Mouse (Mus musculus) cerebellum, adult 11-12 months (tissue): ENCODE measurements around the gene Cutal.

Experiments
- DNase-seq: peaks from one replicate; pipeline ENCODE4 v3.0.0; 2022

The Cutal gene

DNA sequence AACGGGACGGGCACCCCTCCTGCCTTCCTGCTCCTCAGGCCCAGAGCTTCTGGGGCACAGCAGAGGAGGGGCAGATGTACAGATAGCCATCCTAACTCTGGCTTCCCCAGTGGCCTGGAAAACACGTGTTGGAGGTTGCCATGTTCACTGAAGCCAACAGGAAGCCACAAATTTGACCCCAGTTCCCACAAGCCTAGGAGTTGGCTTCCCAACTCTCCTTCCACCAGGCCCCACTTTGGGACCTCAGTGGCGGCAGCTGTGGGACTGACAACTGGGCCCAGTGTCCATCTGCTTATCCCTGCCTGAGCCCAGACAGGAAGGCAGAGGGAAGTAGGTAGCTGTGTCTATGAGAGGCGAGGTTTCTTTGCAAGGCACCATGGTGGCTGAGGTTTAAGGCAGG lies 19.8 kb downstream of the Cutal start:
- DNase-seq, result no peak

DNA sequence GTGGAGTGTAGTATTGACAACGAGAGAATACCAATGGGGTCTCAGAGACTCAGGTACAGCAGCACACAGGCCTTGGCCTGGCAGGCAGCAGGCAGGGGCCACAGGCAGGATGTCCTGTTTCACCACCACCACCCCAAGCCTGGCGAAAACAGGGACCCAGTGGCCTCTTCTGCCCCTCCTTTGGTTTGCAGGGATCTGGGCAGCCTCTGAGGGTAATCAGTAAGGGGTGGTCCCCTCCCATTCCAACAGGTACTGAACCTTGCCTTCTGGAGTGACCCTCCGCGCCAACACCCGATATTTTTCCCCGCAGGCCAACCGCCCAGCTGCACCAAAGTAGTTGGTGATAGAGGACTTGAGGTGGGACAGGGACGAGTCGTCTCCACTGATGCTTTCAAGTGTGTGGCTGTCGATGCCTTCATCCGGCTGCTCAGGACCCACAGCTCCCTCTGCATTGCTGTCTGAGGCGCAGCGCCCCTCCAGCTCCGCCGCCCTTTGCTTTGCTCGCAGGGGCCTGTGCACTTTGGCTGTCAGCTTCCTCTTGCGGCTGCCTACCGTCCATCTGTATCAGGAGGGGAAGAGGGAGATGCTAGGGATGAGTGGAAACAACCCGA lies 21.4 kb downstream of the Cutal start:
- no peak for DNase-seq

DNA sequence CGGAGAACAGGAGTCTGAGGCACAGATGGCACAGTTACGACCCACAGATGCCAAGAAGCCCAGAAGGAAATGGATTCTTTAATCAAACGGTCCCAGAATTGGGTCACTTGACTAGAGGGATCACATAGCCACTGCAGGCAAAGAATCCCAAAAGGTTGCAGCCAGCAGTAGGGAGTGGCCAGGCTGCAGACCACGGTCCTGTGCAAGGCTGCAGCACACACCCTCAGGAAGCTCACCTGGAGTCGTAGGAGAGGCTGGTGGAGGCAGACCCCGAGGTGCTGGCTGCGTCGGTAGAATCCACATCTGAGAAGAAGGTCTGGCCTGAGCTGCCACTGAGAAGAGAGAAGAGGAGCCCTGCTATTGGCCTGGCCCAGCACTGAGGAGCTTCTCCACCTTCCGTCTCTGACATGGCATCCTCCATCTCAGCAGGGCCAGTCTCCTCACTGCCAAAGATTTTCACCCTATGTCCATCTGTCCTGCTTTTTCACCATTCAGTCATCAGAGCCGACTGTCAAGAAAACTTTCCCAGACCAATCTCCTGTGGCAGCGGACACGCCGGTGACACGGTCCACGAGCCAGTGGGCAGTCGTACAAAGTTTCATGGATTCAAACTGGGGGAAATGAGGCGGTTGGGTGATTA lies 22.7 kb downstream of the Cutal start:
- peak; percentile 45 for DNase-seq

DNA sequence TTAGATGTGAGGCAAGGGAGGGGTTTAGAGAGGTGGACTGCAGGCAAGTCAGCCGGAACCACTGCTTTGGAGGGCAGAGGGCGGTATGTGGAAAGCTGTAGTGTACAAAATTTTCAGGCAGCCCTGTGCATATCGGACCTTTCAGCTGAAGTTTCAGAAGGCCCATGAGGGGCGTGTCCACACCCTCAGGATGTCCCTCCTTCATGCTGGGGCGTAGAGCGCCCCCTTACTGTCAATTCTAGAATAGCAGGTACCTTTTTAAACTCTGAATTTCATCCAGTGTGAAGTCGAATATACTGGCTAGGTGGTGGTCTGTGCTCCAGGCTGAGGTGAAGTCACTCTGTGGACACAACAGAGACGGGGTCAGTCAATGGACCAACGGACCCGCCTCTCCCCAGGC lies 23.6 kb downstream of the Cutal start:
- DNase-seq, result peak; percentile 35

DNA sequence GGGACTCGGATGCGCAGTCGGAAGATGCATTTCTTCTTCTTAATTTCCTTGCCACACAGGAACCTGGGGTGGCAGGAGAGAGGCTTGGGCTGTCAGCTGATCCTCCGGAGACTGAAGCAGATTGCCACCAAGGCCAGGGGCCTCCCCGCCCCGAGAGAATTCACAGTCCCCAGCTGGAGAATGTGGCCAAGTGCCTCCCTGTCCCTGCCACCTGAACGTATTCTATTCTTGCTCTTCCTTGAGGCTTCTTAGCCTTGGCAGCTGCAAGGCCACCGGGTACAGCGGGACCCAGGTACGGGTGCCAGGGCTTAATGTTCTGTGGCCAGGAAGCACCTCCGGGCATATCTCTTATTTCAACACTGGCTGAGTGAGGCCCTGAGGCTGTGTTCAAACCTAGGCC lies 25.5 kb downstream of the Cutal start:
- DNase-seq, result peak; percentile 36

DNA sequence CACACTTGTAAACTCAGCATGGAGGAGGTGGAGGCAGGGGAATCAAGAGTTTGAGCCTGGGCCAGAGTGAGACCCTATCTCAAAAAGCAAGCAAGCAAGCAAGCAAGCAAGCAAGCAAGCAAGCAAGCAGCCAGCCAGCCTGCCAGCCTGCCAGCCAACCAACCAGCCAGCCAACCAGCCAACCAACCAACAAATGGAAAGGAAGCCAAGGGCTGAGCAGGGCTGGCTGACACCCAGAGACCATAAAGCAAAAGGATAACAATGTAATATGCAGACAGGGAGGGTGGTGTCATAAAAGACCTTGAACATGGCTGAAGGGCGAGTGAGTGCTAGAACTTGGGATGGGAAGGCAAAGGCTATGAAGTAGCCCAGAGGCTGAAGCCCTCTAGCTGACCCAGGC lies 26.2 kb downstream of the Cutal start:
- DNase-seq, result no peak

DNA sequence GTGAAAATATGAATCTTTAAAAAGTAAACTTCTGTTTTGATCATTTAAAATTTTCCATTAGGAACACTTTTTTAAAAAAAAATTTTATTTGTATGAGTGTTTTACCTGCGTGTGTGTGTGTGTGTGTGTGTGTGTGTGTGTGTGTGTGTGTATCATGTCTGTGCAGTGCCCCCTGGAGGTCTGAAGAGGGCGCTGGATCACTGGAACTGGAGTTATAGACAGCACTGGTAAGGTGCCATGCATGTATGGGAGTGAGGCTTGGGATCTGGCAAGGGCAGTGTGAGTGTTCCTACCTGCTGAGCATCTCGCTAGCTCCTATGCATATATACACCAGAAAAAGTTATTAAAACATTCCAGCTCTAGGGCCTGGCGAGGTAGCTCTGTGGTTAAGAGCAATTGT lies 27.5 kb downstream of the Cutal start:
- DNase-seq, result no peak

DNA sequence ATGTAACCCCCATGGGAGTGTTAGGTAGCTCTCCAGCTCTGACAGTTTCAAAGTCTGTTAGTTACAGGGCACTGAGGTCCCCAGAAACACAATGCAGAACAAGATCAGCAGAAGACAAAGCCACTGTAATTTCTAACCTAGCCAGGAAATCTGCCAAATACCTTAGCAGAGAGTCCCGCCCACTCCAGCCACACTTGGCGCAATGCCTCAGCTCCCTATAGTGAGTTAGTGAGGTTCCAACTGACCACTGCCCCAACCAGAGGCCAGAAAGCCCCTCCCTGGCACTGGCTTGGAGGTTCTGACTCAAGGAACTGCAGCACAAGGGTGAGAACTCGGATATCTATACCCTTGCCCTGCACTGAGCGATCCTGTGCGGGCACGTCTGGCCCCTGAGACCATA lies 28.5 kb downstream of the Cutal start:
- peak; percentile 46 for DNase-seq

DNA sequence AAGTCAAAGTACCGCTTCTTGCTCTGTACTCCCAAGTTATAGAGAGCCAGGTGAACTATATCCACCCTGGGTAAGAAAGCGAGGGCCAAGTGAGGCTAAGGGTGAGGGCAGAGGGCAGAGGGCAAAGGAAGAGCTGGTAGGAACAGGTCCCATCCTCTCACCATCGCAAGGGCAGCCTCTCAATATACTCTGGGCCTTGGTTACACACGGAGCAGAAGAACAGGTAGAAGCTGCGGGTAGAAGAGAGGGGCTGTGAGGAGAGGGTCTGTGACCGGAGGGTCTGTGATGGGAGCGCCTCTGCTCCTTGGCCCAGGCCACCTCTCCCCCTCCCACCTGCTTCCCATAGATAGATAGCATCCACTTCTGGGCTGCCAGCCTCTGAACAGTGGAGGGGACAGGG lies 29.0 kb downstream of the Cutal start:
- peak; percentile 37 for DNase-seq

DNA sequence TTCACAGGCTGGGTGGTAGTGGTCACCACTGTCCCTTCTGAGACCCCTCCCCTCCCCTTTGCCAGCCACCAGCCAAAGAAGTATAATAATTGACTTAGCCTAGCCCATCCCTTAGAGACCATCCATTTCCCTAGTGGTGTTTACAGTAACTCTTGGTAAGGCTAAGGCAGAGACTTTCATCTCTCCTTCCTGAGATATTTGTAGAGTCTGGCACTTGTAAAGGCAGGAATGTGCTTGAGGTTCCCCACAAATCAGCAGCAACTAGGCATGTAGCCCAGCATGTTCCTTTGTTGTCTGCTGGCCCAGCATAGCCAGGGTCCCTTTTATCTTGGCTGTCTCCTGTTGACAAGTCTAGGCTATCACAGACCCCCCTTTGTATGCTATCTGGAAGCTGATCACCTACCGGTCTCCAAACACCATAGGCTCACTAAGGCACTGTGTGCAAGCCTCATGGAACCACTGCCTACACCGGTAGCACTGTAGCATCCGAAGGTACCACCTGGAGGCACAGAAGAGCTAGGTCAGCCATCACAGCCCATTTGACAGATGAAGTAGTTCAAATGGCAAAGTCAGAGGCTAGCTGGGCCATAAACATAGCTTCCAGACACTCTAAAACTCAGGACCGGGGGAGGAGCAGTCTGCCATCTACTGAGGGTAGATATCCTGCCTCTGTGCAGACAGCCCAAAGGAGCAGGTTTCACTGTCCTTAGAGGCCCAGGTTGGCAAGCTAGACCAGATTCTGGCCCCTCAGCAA lies 29.6 kb downstream of the Cutal start:
- DNase-seq, result no peak

DNA sequence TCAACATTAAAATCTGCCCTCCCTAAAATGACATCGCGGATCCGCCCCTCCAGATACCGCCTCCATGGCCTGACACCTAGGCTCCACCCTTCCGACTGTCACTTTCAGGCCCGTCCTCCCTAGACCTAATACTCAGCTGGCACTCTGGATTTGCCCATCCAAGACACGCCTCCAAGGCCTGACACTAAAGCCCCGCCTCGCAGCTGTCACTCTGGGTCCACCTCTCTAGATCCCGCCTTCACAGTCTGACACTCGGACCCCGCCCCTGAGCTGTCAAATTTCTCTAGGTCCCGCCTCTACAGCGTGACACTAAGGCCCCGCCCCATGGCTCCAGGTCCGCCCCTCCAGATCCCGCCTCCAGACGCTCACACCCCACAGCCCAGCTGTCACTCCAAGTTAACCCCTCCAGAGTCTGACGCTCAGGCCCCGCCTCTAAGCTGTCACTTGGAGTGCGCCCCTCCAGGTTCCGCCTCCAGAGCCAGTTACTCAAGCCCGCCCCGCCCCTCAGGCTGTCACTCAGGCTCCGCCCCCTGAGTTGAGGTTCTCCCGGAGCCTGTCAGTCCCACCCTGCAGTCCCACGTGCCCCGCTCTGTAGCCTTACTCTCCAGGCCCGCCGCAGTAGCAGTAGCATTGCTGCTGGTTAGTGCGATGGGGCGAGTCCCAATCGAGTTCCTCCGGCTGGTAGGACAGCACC lies 30.8 kb downstream of the Cutal start:
- DNase-seq, result peak; percentile 99

DNA sequence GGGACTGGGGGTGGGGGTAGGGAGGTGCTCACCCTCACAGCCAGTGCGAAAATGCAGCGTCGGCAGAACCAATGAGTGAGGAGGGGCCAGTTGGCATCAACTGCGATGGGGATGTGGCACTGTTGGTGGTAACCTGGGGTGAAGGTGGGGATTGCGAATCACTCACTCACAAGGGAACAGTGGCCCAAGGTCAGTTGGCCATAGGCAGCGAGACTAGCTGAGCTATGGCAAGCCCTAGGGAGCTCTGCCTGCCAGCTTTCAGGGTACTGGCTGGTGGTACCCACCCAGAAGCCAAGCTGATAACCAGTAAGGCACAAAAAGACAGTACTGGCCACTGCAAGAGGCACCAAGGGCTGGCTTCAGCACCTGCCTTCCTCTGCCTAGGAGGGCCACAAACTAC lies 32.2 kb downstream of the Cutal start:
- peak; percentile 56 for DNase-seq

DNA sequence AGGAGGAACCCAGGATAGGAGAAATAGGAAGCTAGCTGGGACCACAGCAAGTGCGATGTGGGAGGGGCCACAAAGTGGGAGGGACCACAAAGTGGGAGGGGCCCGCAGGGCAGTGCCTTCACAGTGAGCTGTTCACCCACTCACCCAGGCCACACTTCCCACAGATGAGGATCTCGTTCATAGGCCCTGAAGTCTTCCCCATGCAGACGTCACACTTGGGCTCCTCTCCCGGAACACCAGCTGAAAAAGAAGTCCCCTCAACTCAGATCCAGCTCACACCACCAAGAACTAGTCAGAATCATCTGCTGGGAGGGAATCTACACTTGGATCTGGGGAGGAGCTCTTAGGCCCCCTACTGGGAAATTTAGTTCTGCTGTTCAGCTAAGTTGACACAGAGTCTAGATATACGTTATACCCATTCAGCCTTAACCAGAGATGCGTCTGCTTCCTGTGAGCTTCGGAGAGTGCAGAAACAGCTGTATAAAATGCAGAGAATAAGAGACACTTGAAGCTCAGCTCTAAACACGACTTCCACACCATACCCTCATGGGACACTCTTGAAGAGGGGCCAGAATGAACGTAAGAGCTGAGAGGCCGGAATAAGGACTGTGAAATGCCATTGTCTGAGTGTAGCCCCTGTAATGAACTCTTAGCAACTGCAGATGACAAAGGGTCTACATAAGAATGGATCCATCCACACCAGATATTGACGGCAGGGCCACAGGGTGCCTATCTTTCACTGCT lies 32.8 kb downstream of the Cutal start:
- DNase-seq, result peak; percentile 67

DNA sequence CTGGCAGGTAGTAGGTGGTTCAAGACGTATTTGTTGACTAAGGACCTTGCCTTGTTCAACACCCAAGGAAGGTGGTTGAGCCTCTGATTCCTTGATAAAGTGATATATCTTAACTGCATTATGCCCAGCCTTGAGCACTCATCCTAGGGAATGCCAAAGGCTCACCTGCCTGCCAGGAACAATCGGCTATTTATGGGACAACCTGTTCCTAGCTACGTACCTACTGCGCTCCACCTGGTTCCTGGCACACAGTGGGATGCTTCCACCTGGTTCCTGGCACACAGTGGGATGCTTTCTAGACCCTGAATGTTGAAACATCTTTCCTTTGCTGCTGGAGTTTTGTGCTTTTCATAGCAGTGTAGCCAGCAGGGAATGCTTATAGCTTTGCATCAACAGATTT lies 35.5 kb downstream of the Cutal start:
- DNase-seq, result no peak

DNA sequence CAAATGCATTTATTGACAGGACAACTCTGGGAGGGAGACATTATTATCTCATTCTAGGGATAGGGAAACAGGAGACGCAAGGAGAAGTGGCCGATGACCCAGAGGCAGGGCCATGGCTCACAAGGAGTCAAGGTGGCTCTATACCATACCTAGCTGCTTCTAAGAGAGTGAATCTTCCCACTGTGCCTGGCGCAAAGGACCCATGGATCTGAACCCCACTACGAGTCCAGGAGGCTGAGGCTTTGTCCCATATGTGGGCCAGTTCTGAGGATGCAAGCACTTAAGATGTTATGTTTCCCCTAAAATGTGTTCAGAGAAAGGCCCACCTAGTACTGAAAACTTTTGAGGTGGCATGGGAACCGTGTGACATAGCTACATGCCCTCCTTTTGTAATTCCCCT lies 37.7 kb downstream of the Cutal start:
- DNase-seq, result no peak

DNA sequence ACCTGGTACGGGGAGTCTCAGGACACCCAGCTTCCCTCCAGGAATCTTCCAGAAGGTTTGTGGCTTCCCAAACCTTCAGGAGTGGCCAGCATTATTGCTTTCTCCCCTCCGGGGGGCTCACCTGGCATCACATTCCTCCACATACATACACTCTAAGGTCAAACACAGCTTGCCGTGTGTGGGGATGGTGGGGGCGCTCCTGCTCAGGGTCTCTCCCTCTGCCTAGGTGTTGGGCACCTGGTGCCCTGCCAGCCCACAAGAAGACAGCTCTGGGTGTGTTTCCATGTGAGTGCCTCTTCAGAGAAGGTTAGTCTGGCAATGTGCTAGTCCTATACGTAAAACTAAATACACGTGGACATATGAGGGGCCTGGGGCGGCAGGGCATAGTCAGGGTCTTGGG lies 38.4 kb downstream of the Cutal start:
- no peak for DNase-seq

DNA sequence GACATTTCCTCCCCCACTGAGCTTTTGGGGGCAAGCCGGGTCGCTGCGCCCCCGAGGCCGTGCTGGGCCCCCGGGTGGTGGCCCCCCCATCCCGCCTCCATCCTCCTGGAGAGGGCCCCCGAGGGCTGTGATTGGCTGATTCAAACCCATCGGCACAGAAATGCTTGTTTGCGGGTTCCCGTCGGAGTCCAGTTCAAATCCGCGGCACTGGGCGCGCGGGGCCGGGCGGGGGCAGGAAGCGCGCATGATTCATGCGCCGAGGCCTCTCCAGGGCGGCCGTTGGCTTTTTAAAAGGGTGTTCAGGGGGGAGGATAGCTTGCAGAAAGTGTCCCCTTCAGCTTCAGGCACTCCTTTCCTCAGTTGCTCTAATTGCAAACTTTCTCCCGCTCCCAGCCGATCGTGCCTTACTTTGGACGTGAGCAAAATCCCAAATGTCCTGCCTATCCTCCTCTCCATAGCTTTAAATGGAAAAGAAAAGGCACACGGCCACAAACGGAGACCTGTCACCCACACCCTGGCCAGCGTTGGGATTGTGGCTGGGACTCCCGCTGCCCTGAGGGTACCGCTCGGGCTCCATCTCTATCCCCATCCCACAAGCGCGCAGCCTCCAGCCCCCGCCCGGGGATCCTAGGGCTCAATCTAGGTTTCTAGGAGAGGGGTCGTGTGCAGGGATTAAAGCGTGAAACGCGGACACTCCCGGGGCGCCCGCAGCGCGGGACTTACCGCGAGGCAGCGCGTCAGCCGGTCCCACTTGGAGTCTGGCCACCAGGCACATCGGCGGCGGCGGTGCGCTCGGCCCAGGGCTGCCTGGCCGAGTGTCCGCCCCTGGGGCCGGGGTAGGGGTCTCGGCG lies 39.2 kb downstream of the Cutal start, which contains the start of gene Phf19:
Gene Phf19 (minus strand): TSS at position 809 of the 851 bp plus-strand sequence.
- no peak for DNase-seq

DNA sequence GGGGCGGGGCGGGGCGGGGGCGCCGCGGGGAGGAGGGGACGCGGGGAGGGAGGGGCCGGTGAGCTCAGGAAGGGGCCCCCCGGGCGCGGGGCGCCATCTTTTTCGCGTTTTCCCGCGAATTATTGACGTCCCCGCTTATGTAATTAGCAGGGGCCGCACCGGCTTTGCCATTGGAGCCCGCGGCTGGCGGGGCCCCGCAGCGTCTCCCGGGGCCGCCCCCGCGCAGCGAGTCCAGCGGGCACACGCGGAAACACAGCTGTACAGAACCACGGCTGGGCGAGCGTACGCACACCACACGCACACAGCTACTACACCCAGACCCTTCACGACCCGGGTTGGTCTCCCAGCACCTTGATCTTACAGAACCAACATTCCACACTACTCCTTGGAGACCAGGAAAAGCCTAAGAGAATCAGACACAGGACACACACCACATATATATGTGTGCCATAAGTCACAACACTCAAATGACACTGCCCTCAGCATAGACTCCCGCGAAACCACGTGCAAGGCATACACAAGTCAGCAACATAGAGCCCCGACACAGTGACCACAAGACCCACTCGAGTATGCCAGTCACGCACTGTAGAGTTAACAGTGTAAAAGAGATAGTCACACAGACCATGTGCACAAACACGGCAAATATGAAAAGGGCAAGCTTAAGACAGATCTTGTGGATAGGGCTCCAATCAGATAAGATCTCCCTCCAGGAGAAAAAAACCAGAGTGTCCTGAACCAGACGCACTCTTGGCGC lies 40.0 kb downstream of the Cutal start:
- DNase-seq, result no peak

DNA sequence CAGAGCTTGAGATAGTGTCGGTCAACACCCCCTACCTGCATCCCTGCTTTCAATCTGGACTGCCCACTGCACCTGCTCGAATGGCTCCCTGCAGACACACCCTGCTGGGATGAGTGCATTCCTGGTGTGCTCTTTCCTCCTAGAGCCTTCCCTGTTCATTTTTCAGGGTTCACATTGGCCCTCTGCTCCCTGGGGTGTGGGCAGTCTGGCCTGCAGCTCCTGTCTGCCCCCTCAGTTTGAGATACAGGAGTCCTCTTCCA lies 40.6 kb downstream of the Cutal start:
- DNase-seq, result no peak

DNA sequence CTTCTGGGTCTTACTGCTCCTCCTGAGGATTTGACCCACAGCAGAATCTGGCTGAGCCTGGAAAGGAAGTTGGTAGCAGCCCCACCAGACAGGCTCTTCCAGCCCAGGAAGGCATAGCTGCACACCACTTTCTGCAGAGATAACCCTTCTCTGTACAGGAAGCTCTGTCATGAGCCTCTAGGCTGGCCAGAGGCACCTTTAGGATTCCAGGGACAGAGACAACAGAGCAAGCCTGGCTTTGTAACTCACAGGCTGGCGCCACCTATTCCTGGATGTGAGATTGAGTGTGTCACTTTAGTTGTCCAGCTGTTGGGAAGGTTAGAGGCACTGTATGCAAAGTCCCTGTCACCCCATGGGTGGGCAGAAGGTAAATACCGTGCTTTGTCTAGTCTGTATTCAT lies 40.9 kb downstream of the Cutal start:
- no peak for DNase-seq

DNA sequence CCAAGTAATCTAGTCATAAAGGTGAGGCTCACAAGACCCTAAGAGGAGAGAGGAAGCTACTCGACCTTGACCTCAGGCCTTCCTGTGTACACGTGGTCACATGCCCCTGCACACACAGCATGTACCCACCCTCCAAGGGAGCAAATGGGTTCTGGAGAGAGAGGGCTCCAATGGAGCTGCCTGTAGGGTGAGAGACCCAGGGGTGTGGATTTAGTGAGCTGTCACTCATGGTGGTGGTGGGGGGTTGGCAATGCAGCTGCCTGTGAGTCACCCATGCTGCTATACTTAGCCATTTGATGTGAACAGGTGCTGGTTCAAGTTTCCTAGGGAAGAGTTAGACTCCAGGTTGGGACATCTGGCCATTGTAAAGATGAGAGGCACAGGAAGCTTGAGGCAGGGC lies 45.9 kb downstream of the Cutal start:
- no peak for DNase-seq

DNA sequence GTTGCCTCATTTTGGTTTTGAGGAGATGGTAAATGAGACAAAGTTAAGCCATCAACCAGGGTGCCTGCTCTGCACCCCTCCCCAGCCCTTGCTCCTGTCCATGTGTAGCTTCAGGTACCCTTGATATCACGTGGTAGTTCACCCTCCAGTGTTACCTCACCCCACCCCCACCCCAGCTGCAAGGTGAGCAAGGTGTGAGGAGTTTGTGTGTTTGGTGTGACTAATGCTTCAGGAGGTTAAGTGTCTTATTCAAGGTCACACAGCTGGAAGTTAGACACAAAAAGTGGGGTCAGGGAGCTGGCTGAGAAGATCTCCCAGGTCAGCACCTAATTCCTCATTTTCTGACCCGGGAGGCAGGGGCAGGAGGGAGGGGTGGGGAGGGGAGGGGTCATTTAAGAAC lies 48.5 kb downstream of the Cutal start:
- DNase-seq, result no peak
